Mouse (Mus musculus) central nervous system, embryonic 14 days (tissue): ENCODE results near the gene 4933400A11Rik. TPM values are rescaled to one million over a fixed set of nuclear protein-coding genes. Genes with fewer than 3 reads are reported as not detected.

ENCODE experiments used
- polyA plus RNA-seq: library from polyadenylated mRNA; depleted of rRNA; stranded (reverse); fragments of >200 nt; gene quantifications from 2 replicates; pipeline ENCODE4 v1.2.3, GENCODE M21; 2012; rRNA removed

4933400A11Rik gene
- polyA plus RNA-seq: not detected in 2 replicates

GRCm38 (mm10) chrX:169779535-169779934 lies at the start of gene 4933400A11Rik:
4933400A11Rik (minus strand) TSS chrX:169779635.

Other genes with a start within 250 kb of the 4933400A11Rik start
- gene Mid1, start 94.4 kb downstream of the 4933400A11Rik start, polyA plus RNA-seq: 20.3 and 21.0 TPM in 2 replicates
- gene Gm21887, start 230.0 kb upstream of the 4933400A11Rik start, polyA plus RNA-seq: 3,213 and 3,299 TPM in 2 replicates